8 mouse cellular contexts compared by ENCODE assay signal in genomic region chr16:91724247-91724646, GRCm38 (mm10). TPM values are rescaled to one million over a fixed set of nuclear protein-coding genes. Genes with fewer than 3 reads are reported as not detected.
DNase-seq lines count a peak whose midpoint lies in the region; ATAC-seq and TF ChIP-seq lines count a peak whose summit lies in the region.

No protein-coding gene starts in this region.

- no peaks in the 10 kb centered on the region for H3K9me3 ChIP-seq in ES-Bruce4 (replicated peaks; ENCODE audit: control insufficient read depth, insufficient read depth, low read length, poor library complexity, severe bottlenecking)
- no peaks in the 10 kb centered on the region for H3K9me3 ChIP-seq in limb, embryonic 11.5 days (ENCODE audit: control insufficient read depth, low read length)

- H3K4me1 ChIP-seq in ES-Bruce4 (ENCODE audit: control insufficient read depth, insufficient read depth, low read length) = peaks cover 6% of the 10 kb centered on the region
- no peaks in the 10 kb centered on the region; the same call in 1 of the 2 replicates for H3K4me1 ChIP-seq in embryonic fibroblast, embryonic 13.5 days (ENCODE audit: control insufficient read depth, insufficient read depth, low read length)
- no peaks in the 10 kb centered on the region for H3K4me1 ChIP-seq in limb, embryonic 11.5 days (ENCODE audit: control insufficient read depth, insufficient read depth, low read length)

- no peak overlapping the region for H3K4me2 ChIP-seq in limb, embryonic 11.5 days (ENCODE audit: low read depth, severe bottlenecking)

- peak in 1 of 2 experiments; percentile 47 for DNase-seq in layer of hippocampus, adult 2 months (ENCODE audit: low spot score in 2 of 2)
- DNase-seq in layer of hippocampus, adult 8-10 months (ENCODE audit: low spot score in 2 of 2) = no peak
- peak; percentile 51 for DNase-seq in adrenal gland, postnatal 25 days
- peak; percentile 66 for DNase-seq in limb, embryonic 11.5 days (ENCODE audit: low spot score)
- DNase-seq in spleen, adult 18-20 months = peak; percentile 44 to 70

- TF ChIP-seq CTCF in layer of hippocampus, adult 2 months (conservative IDR thresholded peaks at IDR 0.05) = peak; percentile 84
- TF ChIP-seq CTCF in ES-Bruce4 (IDR thresholded peaks at IDR 0.05; ENCODE audit: low read depth, low read length) = peak; percentile 75
- TF ChIP-seq CTCF in embryonic fibroblast, embryonic 13.5 days (IDR thresholded peaks at IDR 0.05; ENCODE audit: borderline replicate concordance, insufficient read depth, low read length) = peak; percentile 58; the same call in 1 of the 2 replicates

- H3K27me3 ChIP-seq in ES-Bruce4 (ENCODE audit: control insufficient read depth, insufficient read depth, low read length, poor library complexity, severe bottlenecking) = no peaks in the 10 kb centered on the region
- no peaks in the 10 kb centered on the region for H3K27me3 ChIP-seq in limb, embryonic 11.5 days (ENCODE audit: control insufficient read depth, insufficient read depth, low read length)

- WGBS in limb, embryonic 11.5 days = 52% methylated on average over 3 of the region's 3 CpGs

- H3K27ac ChIP-seq in layer of hippocampus, adult 2 months = no peak overlapping the region
- H3K27ac ChIP-seq in ES-Bruce4 (ENCODE audit: insufficient read depth, low read length) = no peak overlapping the region
- H3K27ac ChIP-seq in embryonic fibroblast, embryonic 13.5 days (ENCODE audit: insufficient read depth, low read length) = no peak overlapping the region
- no peak overlapping the region for H3K27ac ChIP-seq in limb, embryonic 11.5 days (replicated peaks; ENCODE audit: low read depth, low read length)

- ATAC-seq in limb, embryonic 11.5 days (ENCODE audit: insufficient number of reproducible peaks, low FRiP score, low TSS enrichment, low read depth) = no peak
- no peak for ATAC-seq in erythroblast, adult 5-6 weeks (replicated peaks; ENCODE audit: low FRiP score, poor library complexity, severe bottlenecking)

- TF ChIP-seq POLR2A in ES-Bruce4 (IDR thresholded peaks at IDR 0.05; ENCODE audit: insufficient read depth, low read length) = no peak
- no peak for TF ChIP-seq POLR2A in embryonic fibroblast, embryonic 13.5 days (IDR thresholded peaks at IDR 0.05; ENCODE audit: low read depth, low read length)

- no peak overlapping the region for H3K4me3 ChIP-seq in layer of hippocampus, adult 2 months
- H3K4me3 ChIP-seq in ES-Bruce4 (ENCODE audit: low read depth, low read length) = no peak overlapping the region
- no peak overlapping the region for H3K4me3 ChIP-seq in embryonic fibroblast, embryonic 13.5 days (ENCODE audit: insufficient read depth, low read length)
- H3K4me3 ChIP-seq in limb, embryonic 11.5 days (ENCODE audit: low read depth, low read length) = no peak overlapping the region

- no peak for TF ChIP-seq EP300 in ES-Bruce4 (IDR thresholded peaks at IDR 0.05; ENCODE audit: insufficient read depth, low read depth, low read length)

- H3K36me3 ChIP-seq in ES-Bruce4 (ENCODE audit: control insufficient read depth, insufficient read depth, low read length, poor library complexity, severe bottlenecking) = peaks cover 3% of the 10 kb centered on the region; the same call in 1 of the 2 replicates
- peaks cover 5% of the 10 kb centered on the region; the same call in 1 of the 2 replicates for H3K36me3 ChIP-seq in limb, embryonic 11.5 days (ENCODE audit: control insufficient read depth, insufficient read depth, low read length)

- no peak overlapping the region for H3K9ac ChIP-seq in ES-Bruce4 (ENCODE audit: low read depth, poor library complexity, severe bottlenecking)
- H3K9ac ChIP-seq in limb, embryonic 11.5 days (ENCODE audit: low read length) = no peak overlapping the region

RNA-seq across cellular contexts. Expression of gene Cryzl1, which starts 4.5 kb away (rescaled TPM):
- 100 to 1,000 TPM; 104 to 111 TPM for total RNA-seq in layer of hippocampus, adult 2 months (2021)
- total RNA-seq in layer of hippocampus, adult 8-10 months (2022) = 100 to 1,000 TPM; 106 to 131 (median 119) TPM
- polyA plus RNA-seq in ES-Bruce4 (2011; ENCODE audit: insufficient read depth, insufficient read length, low read depth, missing spikeins) = 48.3 and 60.0 TPM in 2 replicates
- 62.8 and 71.7 TPM in 2 replicates for total RNA-seq in adrenal gland, postnatal 25 days (2021)
- polyA plus RNA-seq in embryonic fibroblast, embryonic 13.5 days (2011; ENCODE audit: insufficient read length, low read depth, missing spikeins) = 63.6 and 68.6 TPM in 2 replicates
- polyA plus RNA-seq in limb, embryonic 11.5 days (2014; fragmentation: Nextera tagmentation; extraction: Ambion mirVana) = 57.9 and 71.7 TPM in 2 replicates
- 21.5 and 55.1 TPM in 2 replicates for total RNA-seq in erythroblast, adult 5-6 weeks (2015; ENCODE audit: low replicate concordance)
- 17.7 and 40.7 TPM in 2 replicates for total RNA-seq in erythroblast, adult 5-6 weeks (2017; ENCODE audit: low replicate concordance)

RNA-seq across cellular contexts. Expression of gene Itsn1, which starts 4.8 kb away (rescaled TPM):
- total RNA-seq in layer of hippocampus, adult 2 months (2021) = 100 to 1,000 TPM; 160 to 176 TPM
- total RNA-seq in layer of hippocampus, adult 8-10 months (2022) = 100 to 1,000 TPM; 141 to 206 (median 179) TPM
- polyA plus RNA-seq in ES-Bruce4 (2011; ENCODE audit: insufficient read depth, insufficient read length, low read depth, missing spikeins) = 84.6 and 85.7 TPM in 2 replicates
- 39.3 and 50.3 TPM in 2 replicates for total RNA-seq in adrenal gland, postnatal 25 days (2021)
- 108 and 136 TPM in 2 replicates for polyA plus RNA-seq in embryonic fibroblast, embryonic 13.5 days (2011; ENCODE audit: insufficient read length, low read depth, missing spikeins)
- 32.5 and 37.5 TPM in 2 replicates for polyA plus RNA-seq in limb, embryonic 11.5 days (2014; fragmentation: Nextera tagmentation; extraction: Ambion mirVana)
- 413 and 554 TPM in 2 replicates for total RNA-seq in erythroblast, adult 5-6 weeks (2015; ENCODE audit: low replicate concordance)
- 1,329 and 2,083 TPM in 2 replicates for total RNA-seq in erythroblast, adult 5-6 weeks (2017; ENCODE audit: low replicate concordance)

RNA-seq across cellular contexts. Expression of gene Donson, which starts 35.7 kb away (rescaled TPM):
- total RNA-seq in layer of hippocampus, adult 2 months (2021) = 10 to 100 TPM; 24.4 to 28.8 TPM
- 10 to 100 TPM; 20.7 to 25.7 (median 22.6) TPM for total RNA-seq in layer of hippocampus, adult 8-10 months (2022)
- polyA plus RNA-seq in ES-Bruce4 (2011; ENCODE audit: insufficient read depth, insufficient read length, low read depth, missing spikeins) = 44.3 and 46.4 TPM in 2 replicates
- total RNA-seq in adrenal gland, postnatal 25 days (2021) = 8.7 and 16.7 TPM in 2 replicates
- polyA plus RNA-seq in embryonic fibroblast, embryonic 13.5 days (2011; ENCODE audit: insufficient read length, low read depth, missing spikeins) = 13.8 and 25.6 TPM in 2 replicates
- polyA plus RNA-seq in limb, embryonic 11.5 days (2014; fragmentation: Nextera tagmentation; extraction: Ambion mirVana) = 37.0 and 40.8 TPM in 2 replicates
- 17.3 and 43.0 TPM in 2 replicates for total RNA-seq in erythroblast, adult 5-6 weeks (2015; ENCODE audit: low replicate concordance)
- 44.7 and 97.2 TPM in 2 replicates for total RNA-seq in erythroblast, adult 5-6 weeks (2017; ENCODE audit: low replicate concordance)

Comparison
In these comparisons a context has a peak if more than half of its experiments do, and no peak if none do; other contexts are left out.
1. DNase-seq: peak in adrenal gland, postnatal 25 days (single experiment), limb, embryonic 11.5 days (single experiment) and spleen, adult 18-20 months (2 of 2); none in layer of hippocampus, adult 8-10 months (0 of 2).
2. Peak in every context shown above with its lines, with median percentiles within 50 percentile points of each other: CTCF ChIP-seq.